Mouse (Mus musculus) embryonic facial prominence, embryonic 10.5 days (tissue): ENCODE measurements around the gene Myo9b. TPM values are rescaled to one million over a fixed set of nuclear protein-coding genes. Genes with fewer than 3 reads are reported as not detected.

Experiments used
- DNase-seq: peaks from one replicate; pipeline ENCODE4 v3.0.0-alpha.2; 2017; ENCODE audit warnings: low spot score
- H3K27ac ChIP-seq: fragments of 300-500 bp; sonication (generic); replicated peaks from 2 replicates; pipeline ENCODE4 v1.5.1; 2016; ENCODE audit warnings: mild to moderate bottlenecking
- H3K27me3 ChIP-seq: fragments of 300-500 bp; sonication (generic); replicated peaks from 2 replicates; pipeline ENCODE4 v1.6.1; 2016; ENCODE audit warnings: low read depth, mild to moderate bottlenecking; ENCODE audit not compliant: poor library complexity, severe bottlenecking
- H3K36me3 ChIP-seq: fragments of 300-500 bp; sonication (generic); replicated peaks from 2 replicates; pipeline ENCODE4 v1.6.1; 2016; ENCODE audit warnings: mild to moderate bottlenecking, moderate library complexity
- H3K4me1 ChIP-seq: fragments of 300-500 bp; sonication (generic); 2 replicates; pipeline ENCODE4 v1.6.1; 2016
- H3K4me3 ChIP-seq: fragments of 300-500 bp; sonication (generic); 2 replicates; pipeline ENCODE4 v1.5.1; 2016; ENCODE audit warnings: mild to moderate bottlenecking, moderate library complexity
- H3K9me3 ChIP-seq: fragments of 300-500 bp; sonication (generic); 2 replicates; pipeline ENCODE4 v1.6.1; 2016; ENCODE audit warnings: mild to moderate bottlenecking
- WGBS: fragments of 180-500 bp; shearing (Covaris S2); methylation state at CpG from one replicate; pipeline ENCODE4 v1.1.7; 2016; 5-methylcytosine and 5-hydroxymethylcytosine counted together
- polyA plus RNA-seq: library from polyadenylated mRNA; unstranded; fragments of >200 nt; fragmentation: Nextera tagmentation; extraction: Ambion mirVana; gene quantifications from 2 replicates; pipeline ENCODE4 v1.2.1, GENCODE M21; 2016

The Myo9b gene
- polyA plus RNA-seq, 1 experiment from 2014 or later: 27.9 TPM

- H3K4me3 ChIP-seq: peak overlapping the region; percentile 82
- peaks cover 20% of the 10 kb centered on the region for H3K36me3 ChIP-seq
- H3K4me1 ChIP-seq: peaks cover 63% of the 10 kb centered on the region
- H3K27me3 ChIP-seq: peaks cover 7% of the 10 kb centered on the region
- H3K27ac ChIP-seq: peak overlapping the region; percentile 97
- peak; percentile 96 for DNase-seq
- WGBS: 2% methylated on average over 64 of the region's 80 CpGs
- H3K9me3 ChIP-seq: no peaks in the 10 kb centered on the region
Observed at GRCm38 (mm10) chr8:71381971-71382961, 109.8 kb downstream of the Myo9b start.

- Histone ChIP-seq H3K4me3 (peak overlapping the region; percentile 32), H3K4me1 (peaks cover 53% of the 10 kb centered on the region), H3K9me3 (no peaks in the 10 kb centered on the region), H3K27ac (peak overlapping the region; percentile 97), H3K36me3 (peaks cover 9% of the 10 kb centered on the region), H3K27me3 (no peaks in the 10 kb centered on the region)
- WGBS: 4% methylated on average over 12 of the region's 12 CpGs
- DNase-seq: no peak
Observed at GRCm38 (mm10) chr8:71383396-71383795, 110.9 kb downstream of the Myo9b start.

GRCm38 (mm10) chr8:71383860-71384259, 111.3 kb downstream of the Myo9b start:
- H3K9me3 ChIP-seq: no peaks in the 10 kb centered on the region
- H3K4me3 ChIP-seq: peak overlapping the region; percentile 32; the same call in 1 of the 2 replicates
- H3K27me3 ChIP-seq: no peaks in the 10 kb centered on the region
- H3K36me3 ChIP-seq: peaks cover 4% of the 10 kb centered on the region
- H3K27ac ChIP-seq: peak overlapping the region; percentile 97
- WGBS: 65% methylated on average over 3 of the region's 3 CpGs
- peaks cover 48% of the 10 kb centered on the region for H3K4me1 ChIP-seq
- DNase-seq: no peak

- Histone ChIP-seq H3K36me3 (no peaks in the 10 kb centered on the region), H3K9me3 (no peaks in the 10 kb centered on the region), H3K27ac (peak overlapping the region; percentile 44; the same call in 1 of the 2 replicates), H3K4me3 (peak overlapping the region; percentile 6; the same call in 1 of the 2 replicates), H3K4me1 (peaks cover 33% of the 10 kb centered on the region), H3K27me3 (no peaks in the 10 kb centered on the region)
- no peak for DNase-seq
- 73% methylated on average over 12 of the region's 12 CpGs for WGBS
Observed at GRCm38 (mm10) chr8:71385212-71385835, 112.8 kb downstream of the Myo9b start.

- DNase-seq: no peak
- WGBS: 79% methylated on average over 1 of the region's 1 CpGs
- Histone ChIP-seq H3K9me3 (no peaks in the 10 kb centered on the region), H3K36me3 (no peaks in the 10 kb centered on the region), H3K27me3 (no peaks in the 10 kb centered on the region), H3K4me3 (no peak overlapping the region), H3K27ac (no peak overlapping the region), H3K4me1 (peaks cover 19% of the 10 kb centered on the region)
Observed at GRCm38 (mm10) chr8:71388267-71388666, 115.8 kb downstream of the Myo9b start.

GRCm38 (mm10) chr8:71391696-71392095, 119.2 kb downstream of the Myo9b start:
- no peaks in the 10 kb centered on the region for H3K36me3 ChIP-seq
- 0 out of 2 replicates have a peak, but pooled peaks cover 3% of the 10 kb centered on the region for H3K27me3 ChIP-seq
- no peaks in the 10 kb centered on the region for H3K9me3 ChIP-seq
- peaks cover 18% of the 10 kb centered on the region for H3K4me1 ChIP-seq
- no peak overlapping the region for H3K4me3 ChIP-seq
- WGBS: 84% methylated on average over 2 of the region's 2 CpGs
- H3K27ac ChIP-seq: no peak overlapping the region
- no peak for DNase-seq

- no peaks in the 10 kb centered on the region for H3K9me3 ChIP-seq
- no peak overlapping the region for H3K4me3 ChIP-seq
- 81% methylated on average over 5 of the region's 5 CpGs for WGBS
- 0 out of 2 replicates have a peak, but pooled peaks cover 3% of the 10 kb centered on the region for H3K27me3 ChIP-seq
- no peak overlapping the region for H3K27ac ChIP-seq
- H3K4me1 ChIP-seq: peaks cover 21% of the 10 kb centered on the region
- DNase-seq: no peak
- no peaks in the 10 kb centered on the region for H3K36me3 ChIP-seq
Observed at GRCm38 (mm10) chr8:71392391-71392790, 119.9 kb downstream of the Myo9b start.

GRCm38 (mm10) chr8:71392871-71393270, 120.4 kb downstream of the Myo9b start:
- Histone ChIP-seq H3K36me3 (no peaks in the 10 kb centered on the region), H3K27me3 (0 out of 2 replicates have a peak, but pooled peaks cover 3% of the 10 kb centered on the region), H3K27ac (no peak overlapping the region; the same call in 1 of the 2 replicates), H3K9me3 (no peaks in the 10 kb centered on the region), H3K4me1 (peaks cover 26% of the 10 kb centered on the region), H3K4me3 (peak overlapping the region; percentile 25; the same call in 1 of the 2 replicates)
- 5% methylated on average over 3 of the region's 3 CpGs for WGBS
- peak; percentile 72 for DNase-seq

GRCm38 (mm10) chr8:71394481-71394880, 122.0 kb downstream of the Myo9b start:
- peak overlapping the region; percentile 88; the same call in 1 of the 2 replicates for H3K4me3 ChIP-seq
- H3K27me3 ChIP-seq: 0 out of 2 replicates have a peak, but pooled peaks cover 3% of the 10 kb centered on the region
- 83% methylated on average over 7 of the region's 7 CpGs for WGBS
- peak overlapping the region; percentile 35; the same call in 1 of the 2 replicates for H3K27ac ChIP-seq
- no peaks in the 10 kb centered on the region for H3K9me3 ChIP-seq
- DNase-seq: no peak
- peaks cover 26% of the 10 kb centered on the region for H3K4me1 ChIP-seq
- H3K36me3 ChIP-seq: peaks cover 14% of the 10 kb centered on the region

GRCm38 (mm10) chr8:71395071-71395470, 122.6 kb downstream of the Myo9b start:
- H3K27me3 ChIP-seq: 0 out of 2 replicates have a peak, but pooled peaks cover 3% of the 10 kb centered on the region
- H3K36me3 ChIP-seq: peaks cover 20% of the 10 kb centered on the region
- H3K9me3 ChIP-seq: no peaks in the 10 kb centered on the region
- peak overlapping the region; percentile 35 for H3K27ac ChIP-seq
- 84% methylated on average over 10 of the region's 10 CpGs for WGBS
- peaks cover 26% of the 10 kb centered on the region for H3K4me1 ChIP-seq
- no peak for DNase-seq
- peak overlapping the region; percentile 88; the same call in 1 of the 2 replicates for H3K4me3 ChIP-seq

GRCm38 (mm10) chr8:71395629-71396028, 123.1 kb downstream of the Myo9b start, which contains the start of gene Ushbp1:
Gene Ushbp1 (minus strand): TSS chr8:71395802.
- H3K27ac ChIP-seq: peak within 1 kb of the TSS; percentile 89
- no peak for DNase-seq

GRCm38 (mm10) chr8:71396639-71397305, 124.3 kb downstream of the Myo9b start, which contains the start of gene Babam1:
Gene Babam1 (plus strand): TSS chr8:71396861.
- no peaks in the 10 kb centered on the region for H3K9me3 ChIP-seq
- peak within 1 kb of the TSS; percentile 89 for H3K27ac ChIP-seq
- H3K4me1 ChIP-seq: peaks cover 26% of the 10 kb centered on the region
- peak; percentile 94 for DNase-seq
- peak within 1 kb of the TSS; percentile 88 for H3K4me3 ChIP-seq
- H3K36me3 ChIP-seq: peaks cover 31% of the 10 kb centered on the region
- under 1% methylated on average over 34 of the region's 34 CpGs for WGBS
- 0 out of 2 replicates have a peak, but pooled peaks cover 3% of the 10 kb centered on the region for H3K27me3 ChIP-seq

More at GRCm38 (mm10) chr8:71395629-71396028, 123.1 kb downstream of the Myo9b start, which contains the start of gene Ushbp1:
- Histone ChIP-seq H3K36me3 (peaks cover 24% of the 10 kb centered on the region), H3K9me3 (no peaks in the 10 kb centered on the region), H3K4me3 (peak within 1 kb of the TSS; percentile 88), H3K4me1 (peaks cover 26% of the 10 kb centered on the region), H3K27me3 (0 out of 2 replicates have a peak, but pooled peaks cover 3% of the 10 kb centered on the region)
- 85% methylated on average over 9 of the region's 9 CpGs for WGBS
